Mouse (Mus musculus): ENCODE measurements around the gene Zfp719. TPM values are rescaled to one million over a fixed set of nuclear protein-coding genes. Genes with fewer than 3 reads are reported as not detected.

Gene Zfp719
- polyA plus RNA-seq (2012; rRNA removed; ENCODE audit: low replicate concordance), result 2.0 and 4.1 TPM in 2 replicates

DNA sequence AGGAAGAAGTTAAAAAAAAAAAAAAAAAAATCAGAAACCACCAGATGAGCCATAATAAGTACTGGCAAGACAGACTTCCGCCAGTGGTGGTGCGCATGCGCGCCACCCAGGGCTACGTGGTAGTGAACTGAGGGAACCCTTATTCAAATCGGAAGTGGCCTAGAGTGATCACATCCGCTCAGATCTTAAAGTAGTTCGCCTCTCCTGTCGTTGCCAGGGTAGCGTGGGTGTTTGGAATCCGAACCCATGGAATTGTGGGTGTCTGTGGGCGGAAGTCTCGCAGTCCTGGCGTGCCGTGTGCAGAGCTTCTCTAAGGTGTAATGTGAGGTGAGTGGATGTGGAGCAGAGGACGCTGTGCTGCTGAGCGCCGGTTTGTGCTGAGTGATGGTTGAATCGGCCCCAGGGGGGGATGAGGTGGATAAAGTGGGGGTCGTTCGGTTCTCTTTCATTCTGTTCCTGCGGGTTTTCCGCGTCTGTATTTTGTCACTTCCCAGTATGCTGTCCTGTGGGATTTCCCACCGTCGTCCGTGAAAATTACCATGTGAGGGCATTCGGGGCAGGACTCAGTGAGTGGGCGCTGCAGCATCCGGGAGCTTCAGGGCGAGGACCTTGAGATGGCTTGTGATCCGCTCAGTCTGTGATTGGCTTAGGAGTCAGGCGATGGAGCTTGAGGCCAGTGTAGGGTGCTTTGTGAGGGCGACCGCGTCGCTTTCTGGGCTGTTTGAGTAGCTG lies at the start of gene Zfp719:
TSS of gene Zfp719 (plus strand) at position 171 of the 732 bp plus-strand sequence.

DNA sequence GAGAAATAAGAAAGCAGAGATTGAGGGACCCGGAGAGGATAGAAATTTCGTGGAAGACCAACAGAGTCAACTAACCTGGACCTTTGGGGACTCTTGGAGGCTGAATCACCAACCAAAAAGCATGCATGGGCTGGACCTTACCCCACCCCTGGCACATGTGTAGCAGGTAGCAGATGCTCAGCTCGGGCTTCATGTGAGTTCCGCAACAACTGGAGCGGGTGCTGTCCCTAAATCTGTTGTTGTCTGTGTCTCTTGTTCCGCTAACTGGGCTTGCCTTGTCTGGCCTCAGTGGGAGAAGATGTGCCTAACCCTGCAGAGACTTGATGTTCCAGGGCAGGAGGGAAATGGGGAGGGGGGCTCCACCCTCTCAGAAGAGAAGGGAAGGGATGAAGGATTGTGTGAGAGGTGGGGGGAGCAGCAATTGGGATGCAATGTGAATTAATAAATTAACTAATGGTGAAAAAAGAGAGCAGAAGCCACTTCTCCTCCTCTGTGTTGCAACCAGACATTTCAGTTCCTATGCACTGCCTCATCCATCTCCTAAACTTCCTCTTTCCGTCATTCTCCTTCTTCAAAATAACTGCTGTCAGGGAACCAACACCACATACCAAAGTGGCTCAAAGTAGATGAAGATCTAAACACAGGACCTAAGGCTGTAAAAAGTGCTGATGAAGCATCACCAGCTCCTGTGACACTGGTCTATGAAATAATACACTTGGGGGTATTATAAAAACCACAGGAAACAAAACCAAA lies 35.0 kb upstream of the Zfp719 start, which contains the start of gene Cd33:
TSS of gene Cd33 (minus strand) at position 204 of the 753 bp plus-strand sequence.

DNA sequence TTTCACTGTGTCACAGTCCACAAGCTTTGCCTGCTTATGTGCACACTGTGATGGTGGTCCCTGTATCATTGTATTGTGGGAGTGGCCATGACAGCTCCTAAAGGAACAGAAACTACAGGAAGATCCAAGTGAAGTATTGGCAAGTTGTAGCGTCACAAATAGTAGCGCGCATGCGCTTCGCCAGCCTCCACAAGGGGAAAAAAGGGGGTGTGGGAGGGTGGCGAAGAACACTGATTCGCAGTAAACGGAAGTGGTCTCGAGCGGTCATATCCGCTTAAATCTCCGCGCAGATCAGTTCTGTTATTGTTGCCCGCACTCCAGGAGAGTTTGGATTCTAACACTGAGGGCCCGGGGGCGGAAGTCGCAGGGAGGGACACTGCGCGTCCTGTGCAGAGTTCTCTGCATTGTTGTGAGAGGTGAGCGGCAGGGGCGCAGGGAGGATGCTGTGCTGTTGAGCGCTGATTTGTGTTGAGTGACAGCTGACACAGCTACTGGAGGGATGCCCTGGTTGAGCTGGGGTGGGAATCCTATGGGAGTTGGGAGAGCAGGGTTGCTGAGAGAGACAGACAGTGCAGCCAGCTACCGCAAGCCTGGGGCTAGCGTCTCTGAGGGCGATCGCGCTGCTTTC lies 17.3 kb upstream of the Zfp719 start, which contains the start of gene Zfp658:
TSS of gene Zfp658 (plus strand) at position 251 of the 628 bp plus-strand sequence.

DNA sequence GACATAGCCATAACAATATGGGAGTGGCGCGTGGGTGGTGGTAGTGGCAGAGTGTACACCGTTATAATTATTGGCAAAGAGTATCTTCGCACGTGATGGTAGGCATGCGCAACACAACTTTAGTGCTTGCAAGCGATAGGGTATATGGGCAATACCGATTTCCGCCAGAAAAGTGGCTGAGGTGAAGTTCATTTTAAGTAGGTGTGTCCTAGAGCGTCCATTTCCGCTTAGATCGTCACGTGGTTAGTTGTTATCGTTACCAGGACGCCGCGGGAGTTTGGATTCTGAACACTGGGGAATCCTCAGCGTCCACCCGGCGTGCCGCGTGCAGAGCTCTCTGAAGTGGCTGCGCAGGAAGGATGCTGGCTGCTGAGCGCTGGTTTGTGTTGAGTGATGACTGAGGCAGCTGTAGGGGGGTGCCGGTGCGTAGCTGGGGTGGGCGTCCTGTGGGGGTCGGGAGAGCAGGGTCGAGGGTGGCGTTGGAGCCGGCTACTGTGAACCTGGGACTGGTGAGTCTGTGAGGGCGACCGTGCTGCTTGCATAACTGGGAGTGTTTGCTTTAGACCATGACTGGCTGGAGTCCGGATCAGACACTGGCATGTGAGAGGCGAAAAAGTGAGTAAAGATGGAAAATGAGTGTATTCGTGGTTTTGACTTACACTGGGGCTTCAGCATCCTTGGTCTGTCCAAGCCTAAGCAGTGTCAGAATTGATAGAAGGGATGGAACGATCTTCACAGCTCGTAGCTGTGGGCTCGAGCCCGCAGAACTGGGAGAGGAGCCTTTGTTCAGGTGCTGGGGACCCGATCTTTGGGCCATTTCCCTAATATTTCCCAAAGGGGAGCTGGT lies 27.7 kb downstream of the Zfp719 start, which contains the start of gene Zfp819:
TSS of gene Zfp819 (plus strand) at position 274 of the 847 bp plus-strand sequence.

DNA sequence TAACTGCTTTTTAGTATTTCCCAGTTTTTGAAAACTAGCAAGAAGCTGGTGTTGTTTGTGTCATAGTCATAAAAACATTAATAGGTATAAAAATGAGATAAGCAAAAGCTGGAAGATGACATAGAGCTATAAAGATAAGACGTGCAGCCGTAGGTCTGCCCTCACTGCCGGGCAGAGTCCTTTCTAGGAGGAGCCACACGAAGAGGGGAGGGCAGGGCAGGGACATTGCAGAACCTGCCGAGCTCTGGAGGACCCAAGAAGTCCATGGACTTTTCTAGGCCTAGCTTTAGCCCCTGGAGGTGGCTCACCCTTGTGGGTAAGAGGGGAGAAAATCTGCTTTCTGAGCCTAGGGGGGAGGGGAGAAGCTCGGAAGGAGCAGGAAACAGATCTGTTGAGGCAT lies 55.1 kb downstream of the Zfp719 start, which contains the start of gene Ceacam18:
TSS of gene Ceacam18 (plus strand) at position 208 of the 400 bp plus-strand sequence.

Other genes starting within 250 kb of the Zfp719 start
- 0.79 and 5.1 TPM in 2 replicates for gene Siglecf, start 228.3 kb upstream of the Zfp719 start, polyA plus RNA-seq (2012; rRNA removed; ENCODE audit: low replicate concordance)
- 2.5 and 6.0 TPM in 2 replicates for gene Siglecg, start 171.4 kb upstream of the Zfp719 start, polyA plus RNA-seq (2012; rRNA removed; ENCODE audit: low replicate concordance)
- not detected in 2 replicates for gene Lim2, start 151.9 kb upstream of the Zfp719 start, polyA plus RNA-seq (2012; rRNA removed; ENCODE audit: low replicate concordance)
- gene Nkg7, start 142.5 kb upstream of the Zfp719 start, polyA plus RNA-seq (2012; rRNA removed; ENCODE audit: low replicate concordance), result 7.3 and 21.1 TPM in 2 replicates
- not detected in 2 replicates for gene Cldnd2, start 138.8 kb upstream of the Zfp719 start, polyA plus RNA-seq (2012; rRNA removed; ENCODE audit: low replicate concordance)
- 222 and 365 TPM in 2 replicates for gene Etfb, start 135.5 kb upstream of the Zfp719 start, polyA plus RNA-seq (2012; rRNA removed; ENCODE audit: low replicate concordance)
- 4.5 and 4.8 TPM in 2 replicates for gene Gm45233, start 135.5 kb upstream of the Zfp719 start, polyA plus RNA-seq (2012; rRNA removed; ENCODE audit: low replicate concordance)
- gene Vsig10l, start 116.5 kb upstream of the Zfp719 start, polyA plus RNA-seq (2012; rRNA removed; ENCODE audit: low replicate concordance), result 8.1 and 9.4 TPM in 2 replicates
- gene Iglon5, start 89.5 kb upstream of the Zfp719 start, polyA plus RNA-seq (2012; rRNA removed; ENCODE audit: low replicate concordance), result 4.6 and 8.8 TPM in 2 replicates
- not detected in 2 replicates for gene 4931406B18Rik, start 73.7 kb upstream of the Zfp719 start, polyA plus RNA-seq (2012; rRNA removed; ENCODE audit: low replicate concordance)
- 12.5 and 12.7 TPM in 2 replicates for gene Cd33, start 35.2 kb upstream of the Zfp719 start, polyA plus RNA-seq (2012; rRNA removed; ENCODE audit: low replicate concordance)
- gene Zfp658, start 17.4 kb upstream of the Zfp719 start, polyA plus RNA-seq (2012; rRNA removed; ENCODE audit: low replicate concordance), result 1.6 and 2.8 TPM in 2 replicates
- gene Zfp819, start 27.6 kb downstream of the Zfp719 start, polyA plus RNA-seq (2012; rRNA removed; ENCODE audit: low replicate concordance), result 0.24 TPM in 1 of 2 replicates, not detected in the other
- not detected in 2 replicates for gene Ceacam18, start 55.1 kb downstream of the Zfp719 start, polyA plus RNA-seq (2012; rRNA removed; ENCODE audit: low replicate concordance)
- 3.0 and 8.5 TPM in 2 replicates for gene Siglece, start 80.6 kb downstream of the Zfp719 start, polyA plus RNA-seq (2012; rRNA removed; ENCODE audit: low replicate concordance)
- 7.1 and 16.3 TPM in 2 replicates for gene Ctu1, start 92.4 kb downstream of the Zfp719 start, polyA plus RNA-seq (2012; rRNA removed; ENCODE audit: low replicate concordance)
- 0.11 and 0.13 TPM in 2 replicates for gene Klk14, start 110.8 kb downstream of the Zfp719 start, polyA plus RNA-seq (2012; rRNA removed; ENCODE audit: low replicate concordance)
- gene Klk13, start 133.0 kb downstream of the Zfp719 start, polyA plus RNA-seq (2012; rRNA removed; ENCODE audit: low replicate concordance), result 0.12 and 0.14 TPM in 2 replicates
- not detected in 2 replicates for gene Klk12, start 189.3 kb downstream of the Zfp719 start, polyA plus RNA-seq (2012; rRNA removed; ENCODE audit: low replicate concordance)
- 1.2 TPM in 1 of 2 replicates, not detected in the other for gene Klk11, start 195.0 kb downstream of the Zfp719 start, polyA plus RNA-seq (2012; rRNA removed; ENCODE audit: low replicate concordance)
- gene Klk10, start 201.4 kb downstream of the Zfp719 start, polyA plus RNA-seq (2012; rRNA removed; ENCODE audit: low replicate concordance), result 1.3 and 6.0 TPM in 2 replicates
- gene Klk9, start 212.3 kb downstream of the Zfp719 start, polyA plus RNA-seq (2012; rRNA removed; ENCODE audit: low replicate concordance), result not detected in 2 replicates
- gene Klk8, start 218.0 kb downstream of the Zfp719 start, polyA plus RNA-seq (2012; rRNA removed; ENCODE audit: low replicate concordance), result 4.9 and 6.5 TPM in 2 replicates
- gene Klk7, start 231.7 kb downstream of the Zfp719 start, polyA plus RNA-seq (2012; rRNA removed; ENCODE audit: low replicate concordance), result 0.09 TPM in 1 of 2 replicates, not detected in the other
- gene Klk6, start 244.9 kb downstream of the Zfp719 start, polyA plus RNA-seq (2012; rRNA removed; ENCODE audit: low replicate concordance), result not detected in 2 replicates

All from subcutaneous adipose tissue, adult 2 months (tissue).